Mouse (Mus musculus): ENCODE data around the gene Atp6v0a4.

The Atp6v0a4 gene

DNA sequence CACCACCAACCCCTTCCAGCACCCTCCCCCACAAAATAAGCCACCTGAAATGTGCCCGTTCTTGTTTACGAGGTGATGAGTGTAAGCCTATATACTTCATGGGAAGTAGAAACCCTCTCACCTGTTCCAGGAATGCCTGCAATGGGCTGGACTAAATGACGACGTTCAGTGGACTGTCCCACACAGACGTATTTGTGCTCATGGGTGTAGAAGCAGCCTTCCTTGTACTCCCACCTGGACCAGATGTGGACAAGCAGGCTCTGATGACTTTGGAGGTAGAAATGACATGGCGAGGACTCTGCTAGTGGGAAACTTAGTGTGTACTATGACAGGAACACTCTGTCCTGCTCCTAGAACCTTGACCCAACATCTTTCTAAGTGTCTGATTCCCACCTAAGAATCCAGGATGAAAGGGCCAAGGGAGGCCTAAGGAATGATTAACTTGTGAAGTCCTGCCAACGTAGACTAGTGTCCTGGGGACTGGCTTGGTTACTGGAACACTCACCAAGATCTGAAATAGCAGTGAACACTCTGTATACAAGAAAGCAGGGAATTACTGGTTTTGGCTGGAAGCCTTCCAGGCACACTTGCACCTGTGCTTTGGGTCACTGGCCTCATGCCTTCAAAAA lies at the start of gene Atp6v0a4:
Gene Atp6v0a4, minus strand, starts transcription at position 380 of the 629 bp plus-strand sequence.
- DNase-seq (ENCODE audit: low spot score) = no peak

DNA sequence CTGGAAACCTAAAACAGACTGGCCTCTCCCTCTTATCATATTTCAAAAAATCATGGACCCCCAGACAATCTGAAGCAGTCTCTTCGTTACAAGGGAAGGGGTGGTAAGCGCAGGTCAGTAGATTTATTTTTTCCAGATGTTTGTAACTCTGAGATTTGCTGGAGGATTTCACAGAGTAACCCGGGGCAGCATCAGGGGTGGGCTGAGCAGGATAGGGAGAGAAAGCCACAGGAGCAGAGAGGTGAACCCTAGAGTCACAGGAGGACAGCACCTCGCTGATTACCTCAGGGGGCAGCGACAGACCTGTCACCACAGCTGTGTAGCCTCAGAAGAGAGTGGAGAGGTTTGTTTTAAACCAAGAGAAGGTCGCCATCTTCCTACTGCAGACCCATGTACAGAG lies 41.0 kb upstream of the Atp6v0a4 start:
- DNase-seq (ENCODE audit: low spot score) = no peak

DNA sequence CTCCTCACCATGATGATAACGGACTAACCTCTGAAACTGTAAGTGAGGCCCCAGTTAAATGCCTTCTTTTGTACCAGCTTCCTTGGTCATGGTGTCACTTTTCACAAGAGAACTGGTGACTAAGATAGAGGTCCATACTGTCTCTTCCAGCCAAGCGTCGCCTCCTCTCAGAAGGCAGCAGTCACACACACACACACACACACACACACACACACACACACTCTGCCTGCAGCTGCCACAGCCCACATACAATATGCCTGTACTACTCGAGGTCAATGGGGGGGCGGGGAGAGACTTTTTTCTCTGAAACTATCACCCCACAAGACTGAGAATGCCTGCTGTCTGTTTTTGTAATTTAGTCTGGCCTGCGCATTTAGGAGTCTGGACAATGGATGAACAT lies 40.3 kb upstream of the Atp6v0a4 start:
- no peak for DNase-seq (ENCODE audit: low spot score)

DNA sequence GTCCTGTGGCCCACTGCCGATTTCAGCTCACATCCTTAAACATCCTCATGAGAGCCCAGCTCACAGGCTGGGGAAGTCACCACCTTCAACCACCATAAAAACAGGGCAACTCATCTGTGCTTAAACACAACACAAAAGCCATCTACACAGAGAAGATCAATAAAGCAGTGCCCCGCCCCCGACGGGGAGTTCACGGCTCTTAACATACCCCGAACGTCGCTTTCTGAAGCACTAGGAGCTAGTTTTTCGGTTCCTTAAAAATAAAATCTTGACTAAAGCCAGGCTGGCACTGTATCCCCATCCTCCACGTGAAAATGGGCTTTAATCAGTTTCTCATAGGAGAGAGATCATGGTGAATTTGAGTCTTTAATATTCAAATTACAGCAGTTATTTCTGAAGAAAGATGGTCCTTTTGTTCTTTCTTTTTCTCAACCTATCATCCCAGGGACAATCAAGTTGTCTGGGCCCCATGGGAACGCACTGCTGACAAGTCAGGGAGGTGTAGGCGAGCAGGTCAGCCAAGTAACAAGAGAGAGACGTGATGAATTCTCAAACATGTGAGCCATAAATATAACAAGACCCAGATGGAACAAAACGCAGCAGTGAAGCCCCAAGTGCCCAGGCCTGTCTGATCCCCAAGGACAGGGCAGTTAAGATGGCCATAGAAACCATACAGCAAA lies 38.6 kb upstream of the Atp6v0a4 start:
- DNase-seq (ENCODE audit: low spot score) = no peak

DNA sequence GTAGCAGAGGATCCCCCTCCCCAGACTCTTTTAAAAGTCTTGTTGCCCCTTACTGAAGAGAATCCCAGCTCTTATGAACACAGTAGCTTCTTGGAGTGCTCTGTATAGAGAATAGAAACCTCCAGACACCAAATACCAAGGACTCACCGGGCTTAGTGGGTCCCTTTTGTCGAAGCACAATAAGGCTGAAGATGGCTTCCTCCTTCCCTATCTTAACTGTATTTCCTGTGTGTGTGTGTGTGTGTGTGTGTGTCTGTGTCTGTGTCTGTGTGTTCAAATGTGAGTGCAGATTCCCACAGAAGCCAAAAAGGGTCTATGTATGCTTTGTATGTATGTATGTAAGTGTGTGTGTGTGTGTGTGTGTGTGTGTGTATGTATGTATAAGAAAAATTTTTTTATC lies 36.2 kb upstream of the Atp6v0a4 start:
- no peak for DNase-seq (ENCODE audit: low spot score)

DNA sequence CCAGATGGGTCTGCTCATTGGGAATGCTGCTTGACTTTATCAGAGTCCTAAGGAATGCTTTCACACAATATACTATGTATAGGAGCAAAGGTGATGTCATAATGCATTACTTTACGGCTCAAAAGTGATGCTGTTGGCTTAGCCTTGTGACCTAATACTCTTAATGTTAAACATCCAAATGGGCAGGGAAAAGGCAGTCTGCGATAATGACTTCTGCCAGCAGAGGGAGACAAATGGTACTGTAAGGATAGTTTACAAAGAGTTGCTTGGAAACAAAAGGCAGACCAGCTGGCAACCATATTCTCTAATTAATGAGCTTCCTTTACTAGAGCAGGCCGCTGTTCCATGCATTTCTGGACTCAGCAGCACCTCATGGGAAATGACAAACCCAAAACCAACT lies 35.7 kb upstream of the Atp6v0a4 start:
- peak; percentile 92 for DNase-seq (ENCODE audit: low spot score)

DNA sequence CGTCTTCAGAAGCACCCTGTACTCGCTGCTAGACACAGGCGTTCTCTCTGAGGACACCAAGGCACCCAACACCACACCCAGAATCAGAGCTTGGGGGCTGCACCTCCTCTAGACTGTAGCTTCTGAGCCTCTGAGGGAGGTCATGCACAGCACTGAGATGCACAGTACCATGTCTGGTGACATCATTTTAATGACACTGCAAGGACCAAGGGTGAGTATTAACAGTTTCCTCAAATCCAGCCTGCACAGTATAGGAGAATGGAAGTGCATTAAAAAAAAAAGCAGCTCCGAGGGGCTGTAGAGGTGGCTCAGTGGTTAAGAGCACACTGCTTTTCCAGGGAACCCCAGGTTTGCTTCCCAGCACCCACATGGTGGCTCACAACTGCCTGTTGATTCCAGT lies 35.2 kb upstream of the Atp6v0a4 start:
- DNase-seq (ENCODE audit: low spot score) = no peak

DNA sequence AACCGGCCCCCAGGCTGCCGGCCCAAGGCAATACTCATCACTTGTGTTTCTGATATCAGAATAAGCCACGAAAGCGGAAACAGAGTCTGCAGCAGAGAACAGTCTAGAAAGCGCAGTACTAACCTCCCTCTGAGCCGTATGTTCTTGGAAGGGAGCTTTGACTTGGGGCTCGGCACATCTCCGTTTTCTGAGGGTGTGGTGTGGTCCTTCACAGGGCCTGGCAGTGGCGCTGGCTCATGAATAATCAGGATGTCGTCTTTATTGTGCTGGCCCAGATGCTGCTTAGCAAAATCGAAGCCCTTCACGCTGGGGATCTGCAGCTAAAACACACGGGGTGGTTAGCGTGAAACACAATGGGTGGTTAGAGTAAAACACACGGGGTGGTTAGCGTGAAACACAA lies 33.5 kb upstream of the Atp6v0a4 start:
- peak; percentile 20 for DNase-seq (ENCODE audit: low spot score)

DNA sequence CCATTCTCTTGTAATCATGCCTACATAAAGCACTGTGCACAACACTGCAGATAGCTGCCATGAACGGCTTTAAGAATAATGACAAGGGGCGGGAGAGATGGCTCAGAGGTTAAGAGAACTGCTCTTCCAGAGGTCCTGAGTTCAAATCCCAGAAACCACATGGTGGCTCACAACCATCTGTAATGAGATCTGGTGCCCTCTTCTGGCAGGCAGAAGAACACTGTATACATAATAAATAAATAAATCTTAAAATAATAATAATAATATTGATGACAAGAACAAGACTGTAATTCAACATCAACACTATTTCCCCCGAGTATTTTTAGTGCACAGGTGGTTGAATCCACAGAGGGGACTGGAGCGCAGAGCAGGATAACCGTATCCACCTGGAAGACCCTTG lies 31.8 kb upstream of the Atp6v0a4 start:
- no peak for DNase-seq (ENCODE audit: low spot score)

DNA sequence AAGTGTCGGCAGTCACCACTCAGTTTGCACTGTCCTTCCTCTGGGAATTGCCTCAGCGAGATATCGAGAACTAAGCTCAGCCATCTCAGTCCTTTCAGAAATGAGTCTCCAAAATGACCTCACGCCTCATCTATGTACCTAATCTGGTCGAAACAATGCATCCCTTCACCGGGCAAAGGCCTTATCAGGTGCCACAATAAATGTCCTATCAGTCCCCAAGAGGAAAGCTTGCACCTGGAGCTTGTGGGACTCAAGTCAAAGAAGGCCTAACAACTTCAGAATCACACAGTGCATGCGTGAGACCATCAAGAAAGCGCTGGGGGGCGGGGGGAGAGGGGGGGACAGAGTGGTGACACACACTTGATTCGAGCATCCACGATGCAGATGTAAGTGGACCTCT lies 27.9 kb upstream of the Atp6v0a4 start:
- no peak for DNase-seq (ENCODE audit: low spot score)

DNA sequence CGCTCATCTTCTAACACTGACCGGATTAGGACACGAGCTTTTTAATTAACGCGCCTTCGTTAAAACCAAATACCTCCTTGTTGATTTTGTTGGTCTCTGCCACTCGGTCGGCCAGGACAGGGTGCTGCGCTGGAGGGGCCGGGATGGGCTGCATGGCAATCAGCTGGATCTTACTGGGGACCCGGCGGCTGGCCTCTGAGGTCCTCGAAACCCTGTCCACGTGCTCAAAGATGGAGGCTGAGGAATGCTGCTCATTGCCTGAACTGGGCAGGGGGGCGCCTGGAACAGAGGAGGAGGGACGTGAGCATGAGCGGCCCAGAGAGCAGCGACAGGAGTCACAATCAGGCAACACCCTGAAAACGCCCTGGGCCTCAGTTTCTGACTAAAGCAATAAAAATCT lies 25.1 kb upstream of the Atp6v0a4 start:
- no peak for DNase-seq (ENCODE audit: low spot score)

DNA sequence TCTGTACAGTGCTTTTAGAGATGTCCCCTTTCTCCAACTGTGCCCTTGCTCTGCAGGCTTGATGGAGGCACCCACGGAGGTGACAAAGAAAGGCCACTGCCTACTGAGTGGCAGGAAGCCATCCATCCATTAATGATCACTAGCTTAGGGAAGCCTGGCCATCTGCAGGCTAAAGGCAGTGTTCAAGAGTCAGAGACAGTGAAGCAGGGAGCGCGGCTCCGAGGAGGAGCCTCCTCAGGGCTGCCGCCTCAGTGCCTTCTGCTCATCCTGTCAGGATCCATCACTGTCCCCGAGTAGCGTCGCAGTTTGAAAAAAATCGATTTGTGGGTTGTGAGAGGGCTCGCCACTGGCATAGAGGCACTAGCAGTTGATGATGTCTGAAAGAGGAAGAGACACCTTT lies 24.2 kb upstream of the Atp6v0a4 start:
- no peak for DNase-seq (ENCODE audit: low spot score)

DNA sequence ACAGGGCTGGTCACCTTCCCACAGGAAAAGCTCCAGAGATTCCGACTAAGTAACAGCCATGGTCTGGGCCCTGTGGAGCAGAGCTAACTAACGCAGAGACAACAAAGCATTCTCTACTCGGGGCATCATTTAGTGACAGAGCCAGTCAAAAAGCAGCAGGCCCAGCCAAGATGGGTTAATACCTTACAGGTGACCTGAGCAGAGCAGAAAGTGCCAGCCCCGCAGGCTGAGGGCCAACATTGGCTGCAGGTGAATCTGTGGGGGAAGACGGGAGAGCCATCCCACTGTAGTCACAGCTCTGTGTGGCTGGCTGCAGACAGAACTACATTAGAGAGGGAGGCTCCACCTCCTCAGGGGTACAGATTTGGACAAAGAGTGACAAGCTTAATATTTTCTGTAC lies 22.9 kb upstream of the Atp6v0a4 start:
- no peak for DNase-seq (ENCODE audit: low spot score)

DNA sequence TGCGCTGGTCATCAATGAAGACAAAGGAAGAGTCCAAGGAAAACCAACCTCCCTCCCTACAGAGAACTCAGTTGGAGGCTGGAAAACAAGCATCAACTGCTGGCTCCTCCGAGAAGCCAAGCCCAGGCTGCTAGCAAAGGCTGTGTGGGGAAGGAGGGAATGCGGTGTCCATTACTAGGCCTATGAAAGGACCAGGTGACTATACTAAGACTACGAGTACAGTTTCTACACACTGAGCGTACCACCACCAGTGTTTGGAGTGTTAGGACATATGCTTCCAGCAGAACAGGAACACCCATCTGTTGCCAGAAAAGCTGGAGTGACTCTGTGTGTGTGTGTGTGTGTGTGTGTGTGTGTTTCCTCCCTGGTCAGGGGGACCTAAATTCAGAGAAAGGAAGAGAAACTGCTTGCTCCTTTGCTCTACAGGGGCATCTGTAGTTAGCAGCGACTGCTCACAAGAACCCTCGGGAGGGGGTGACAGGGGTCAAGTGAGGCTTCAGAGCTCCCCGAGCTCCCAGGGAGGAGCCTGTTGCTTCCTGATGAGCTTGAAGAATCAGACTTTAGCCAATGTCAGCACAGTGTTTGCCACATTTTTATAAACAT lies 21.2 kb upstream of the Atp6v0a4 start:
- DNase-seq (ENCODE audit: low spot score) = no peak

DNA sequence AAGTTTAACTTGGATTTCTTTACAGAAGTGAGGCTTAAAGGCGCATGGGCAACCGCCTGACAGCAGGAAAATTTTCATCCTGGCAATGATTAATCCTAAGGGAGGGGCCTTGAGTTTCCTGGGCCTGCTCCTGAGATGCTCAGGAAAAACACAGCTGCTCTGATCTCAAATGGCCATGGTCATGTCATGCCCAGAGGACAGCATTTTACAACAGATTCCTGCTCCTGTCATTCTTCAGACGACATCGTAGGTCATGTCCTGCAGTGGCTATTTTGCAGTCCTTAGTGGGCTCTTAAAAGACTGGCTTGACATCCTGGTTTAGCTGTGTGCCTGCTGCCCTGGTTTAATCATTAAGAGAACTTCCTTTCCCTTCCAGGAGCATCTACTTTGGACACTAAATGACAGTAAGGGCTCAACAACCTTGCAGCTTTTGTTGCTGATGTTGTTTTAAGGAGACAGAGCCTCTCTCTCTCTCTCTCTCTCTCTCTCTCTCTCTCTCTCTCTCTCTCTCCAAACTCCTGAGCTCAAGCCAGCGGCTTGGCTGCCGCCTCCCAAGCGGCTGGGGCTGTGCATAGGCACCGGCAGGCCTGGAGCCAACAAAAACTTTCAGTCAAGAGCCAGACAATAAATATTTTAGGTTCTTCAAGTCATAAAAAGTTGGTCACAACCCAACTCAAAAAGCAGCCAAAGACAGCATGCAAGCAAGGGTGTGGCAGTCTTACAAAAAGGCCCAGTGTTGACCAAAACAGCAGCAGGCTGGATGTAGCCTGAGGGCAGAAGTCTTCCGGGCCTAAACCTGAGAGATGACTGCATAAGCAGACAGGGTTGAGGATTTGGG lies 20.0 kb upstream of the Atp6v0a4 start:
- peak; percentile 83 for DNase-seq (ENCODE audit: low spot score)

DNA sequence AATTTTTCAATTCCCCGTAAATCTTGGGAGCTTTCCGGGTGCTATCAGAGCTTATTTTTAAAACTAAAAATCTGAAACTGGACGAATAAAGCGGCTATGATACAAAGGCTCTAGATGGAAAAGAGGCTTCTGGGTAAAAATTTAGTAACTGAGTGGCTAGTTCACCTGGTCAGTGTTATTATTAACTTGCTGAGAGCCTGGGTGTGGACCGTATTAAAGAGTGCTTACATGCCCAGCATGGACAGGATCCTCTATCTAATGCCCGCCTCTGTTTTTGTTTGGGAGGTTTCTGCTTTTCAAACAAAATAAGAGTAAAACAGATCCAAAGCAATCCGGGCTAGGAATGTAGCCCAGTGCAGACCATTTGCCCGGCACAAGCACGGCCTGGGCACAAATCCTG lies 16.0 kb upstream of the Atp6v0a4 start:
- DNase-seq (ENCODE audit: low spot score) = no peak

DNA sequence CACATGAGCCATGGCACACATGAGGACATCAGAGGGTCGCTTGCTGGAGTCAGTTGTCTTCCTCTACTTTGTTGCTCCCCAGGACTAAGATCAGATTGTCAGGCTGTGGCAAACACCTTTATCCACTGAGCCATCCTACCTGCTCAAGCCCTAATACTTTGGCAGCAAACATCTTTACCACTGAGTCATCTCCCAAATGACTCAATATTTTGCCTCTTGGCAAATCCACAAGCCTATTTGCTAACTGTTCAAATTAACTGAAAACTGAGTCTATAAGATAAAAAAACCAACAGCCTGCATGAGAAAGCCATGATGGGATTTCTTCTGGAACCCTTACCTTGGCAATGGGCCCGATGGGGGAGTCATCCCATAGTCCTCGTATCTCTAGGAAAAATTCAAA lies 14.7 kb upstream of the Atp6v0a4 start:
- no peak for DNase-seq (ENCODE audit: low spot score)

DNA sequence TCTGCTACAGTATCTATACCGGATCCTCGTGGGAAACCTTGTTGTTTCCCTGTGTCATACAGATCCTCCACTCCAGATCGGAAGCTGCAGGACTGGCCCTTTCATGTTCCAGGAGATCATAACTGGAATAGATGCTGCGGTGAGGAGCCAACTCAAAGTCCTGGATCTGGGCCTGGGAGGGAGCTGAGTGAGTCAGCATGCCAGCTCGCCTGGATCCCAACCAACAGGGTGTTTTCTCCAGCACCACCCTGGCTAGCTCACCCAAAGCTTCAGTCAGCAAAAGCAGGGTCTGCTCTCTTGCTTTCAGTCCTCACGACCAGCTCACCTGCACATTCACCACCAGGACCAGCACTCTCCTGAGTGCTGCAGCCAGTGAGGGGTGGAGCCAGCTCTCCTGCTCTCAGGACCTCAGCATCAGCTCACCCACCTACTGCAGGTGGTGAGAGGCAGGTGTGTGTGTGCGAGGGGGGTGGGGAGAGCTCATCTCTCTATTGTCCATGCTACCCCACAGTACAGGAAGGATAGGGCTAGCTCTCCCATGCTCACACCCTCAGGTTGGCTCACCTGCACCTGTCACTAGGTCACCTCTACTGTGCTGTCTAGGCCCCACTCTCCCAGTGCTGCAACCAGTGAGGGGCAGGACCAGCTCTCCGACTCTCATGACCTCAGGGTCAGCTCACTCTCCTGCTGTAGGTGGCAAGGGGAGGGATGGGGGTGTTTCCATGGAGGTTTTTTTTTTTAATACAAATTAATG lies 10.6 kb upstream of the Atp6v0a4 start:
- DNase-seq (ENCODE audit: low spot score) = peak; percentile 42

DNA sequence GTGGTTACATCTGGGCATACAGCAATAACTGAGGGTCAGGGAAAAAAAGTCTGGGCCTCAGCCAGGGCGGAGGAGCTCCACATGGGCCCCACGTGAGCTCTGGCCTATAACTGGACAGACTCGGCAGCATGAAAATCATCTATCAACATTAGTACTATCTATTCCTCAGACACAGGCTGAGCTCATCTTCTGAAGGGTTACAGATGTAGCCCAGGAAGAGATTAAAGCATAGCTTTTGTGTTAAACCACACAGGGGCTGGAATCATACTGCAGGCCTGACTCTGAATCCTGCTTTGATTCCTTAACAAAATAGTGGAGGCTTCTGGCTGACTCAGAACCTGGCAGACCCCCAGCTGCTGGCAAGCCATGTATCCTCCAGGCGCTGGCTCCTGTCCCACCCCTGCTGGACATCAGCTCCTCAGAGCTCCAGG lies 7.4 kb upstream of the Atp6v0a4 start:
- peak; percentile 76 for DNase-seq (ENCODE audit: low spot score)

DNA sequence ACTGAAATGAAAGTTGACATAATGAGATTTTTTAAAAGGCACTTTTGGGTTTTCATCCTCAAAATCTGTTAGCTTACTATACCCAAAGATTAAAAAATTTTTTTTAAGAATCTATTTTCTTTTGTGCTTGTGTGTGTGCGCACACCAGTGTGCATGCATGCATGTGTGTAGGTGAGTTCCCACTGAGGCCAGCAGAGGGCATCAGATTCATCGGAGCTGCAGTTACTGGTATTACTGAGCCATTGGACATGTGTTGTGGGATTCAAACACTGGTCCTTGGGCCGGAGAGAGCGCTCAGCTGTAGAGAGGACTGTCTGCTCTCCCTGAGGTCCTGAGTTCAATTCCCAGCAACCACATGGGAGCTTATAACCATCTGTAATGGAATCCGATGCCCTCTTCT lies 5.5 kb upstream of the Atp6v0a4 start:
- no peak for DNase-seq (ENCODE audit: low spot score)

DNA sequence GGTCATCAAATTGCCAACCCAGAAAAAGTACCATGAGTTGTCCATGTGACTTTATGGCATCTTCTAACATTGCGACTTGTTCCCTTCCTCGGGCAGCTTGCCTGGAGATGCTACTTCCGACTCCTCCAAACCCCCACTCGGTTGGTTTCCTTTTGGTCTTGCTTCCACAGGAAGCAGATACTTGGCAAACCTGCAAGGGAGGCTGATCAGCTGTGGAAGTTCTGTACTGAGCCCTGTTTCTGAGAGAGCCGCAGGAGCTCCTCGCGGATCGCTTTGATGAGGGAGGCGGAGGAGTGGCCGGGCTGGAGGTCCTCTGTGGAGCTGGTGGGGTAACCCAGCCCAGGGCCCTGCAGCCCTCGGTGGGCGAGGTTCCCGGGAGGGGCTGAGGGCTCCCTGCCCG lies 3.7 kb upstream of the Atp6v0a4 start:
- no peak for DNase-seq (ENCODE audit: low spot score)

DNA sequence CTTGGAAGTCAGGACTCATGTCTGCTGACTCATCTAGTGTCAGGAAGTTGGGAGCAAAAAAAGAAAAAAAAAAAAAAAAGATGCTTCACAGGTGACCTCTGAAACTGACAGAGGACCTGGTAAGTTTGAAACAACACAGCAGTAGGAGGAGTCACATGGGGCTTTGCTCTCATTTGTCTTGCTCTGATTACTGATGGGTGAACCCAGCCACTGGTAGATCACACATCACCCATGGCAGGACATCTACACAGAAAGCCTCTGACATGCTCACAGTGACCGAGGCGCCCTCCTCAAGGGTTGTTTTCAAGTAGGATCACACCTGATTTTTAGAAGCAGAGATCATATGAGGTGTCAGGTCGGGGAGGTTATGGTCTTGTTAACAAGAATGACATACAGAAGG lies 1.1 kb upstream of the Atp6v0a4 start:
- no peak for DNase-seq (ENCODE audit: low spot score)

All from urinary bladder, postnatal 14 days (tissue).